ENCODE assay signal across 9 mouse cellular contexts in the genomic region with DNA sequence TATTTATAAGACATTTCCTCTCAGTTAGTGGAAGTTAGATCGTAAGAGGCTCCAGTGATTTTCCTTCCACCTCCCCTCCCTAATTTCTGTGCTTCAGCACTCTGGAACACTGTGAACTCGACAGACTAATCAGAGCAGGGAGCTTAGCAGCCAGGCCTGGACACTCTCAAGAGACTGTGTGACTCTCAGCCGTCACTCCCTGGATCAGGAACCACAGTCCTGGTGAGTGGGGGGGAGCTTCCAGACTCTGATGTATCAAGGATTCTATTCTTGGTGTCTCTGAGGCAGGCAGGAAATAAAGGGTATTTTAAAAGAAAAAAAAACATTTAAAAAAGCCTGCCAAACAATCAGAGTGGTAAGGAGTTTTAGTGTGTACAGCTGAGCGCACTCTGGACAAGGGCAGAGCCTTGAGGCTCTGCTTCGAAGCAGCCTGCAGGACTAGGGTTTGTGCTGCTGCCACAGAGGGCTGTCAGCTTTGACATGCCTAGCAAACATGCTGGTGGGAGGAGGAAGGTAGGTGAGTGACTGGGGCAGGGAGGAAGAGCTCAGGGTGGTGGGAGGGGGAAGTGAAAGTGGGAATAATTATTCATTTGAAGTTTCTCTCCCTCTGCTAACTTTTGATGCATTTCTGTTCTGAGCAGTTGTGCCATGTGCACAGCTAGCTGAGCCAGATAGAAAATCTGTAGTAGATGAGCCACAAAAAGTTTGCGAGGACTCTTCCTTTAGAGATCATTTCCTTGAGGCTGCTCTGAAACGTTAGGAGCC.
A peak's percentile ranks its signal among the peaks of the same experiment; 100 is the strongest.
DNase-seq lines count a peak whose midpoint lies in the region; ATAC-seq and TF ChIP-seq lines count a peak whose summit lies in the region.
"Had no signal": no experiment of that assay in that cellular context is flagged by ENCODE, and none has a peak within 500 bp of the region (broad histone marks: within the 10 kb centered on the region; RNA-seq: fewer than 3 reads in every experiment).

No protein-coding gene starts in this region.

- H3K4me1 ChIP-seq in neural tube, embryonic 15.5 days: no peaks in the 10 kb centered on the region; the same call in 1 of the 2 replicates
- peaks cover 19% of the 10 kb centered on the region for H3K4me1 ChIP-seq in embryonic facial prominence, embryonic 13.5 days
- peaks cover 19% of the 10 kb centered on the region for H3K4me1 ChIP-seq in heart, embryonic 10.5 days
- H3K4me1 ChIP-seq in kidney, embryonic 16.5 days (ENCODE audit: insufficient read depth, low read length): peaks cover 51% of the 10 kb centered on the region
- H3K4me1 ChIP-seq in liver, embryonic 11.5 days (replicated peaks; ENCODE audit: control insufficient read depth, insufficient read depth, low read length): no peaks in the 10 kb centered on the region; the same call in 1 of the 2 replicates

- H3K4me3 ChIP-seq in neural tube, embryonic 15.5 days (replicated peaks): no peak overlapping the region
- H3K4me3 ChIP-seq in embryonic facial prominence, embryonic 13.5 days: no peak overlapping the region
- H3K4me3 ChIP-seq in heart, embryonic 10.5 days: peak overlapping the region; percentile 35; the same call in 1 of the 2 replicates
- H3K4me3 ChIP-seq in kidney, embryonic 16.5 days (ENCODE audit: low read length): peak overlapping the region; percentile 0
- no peak overlapping the region for H3K4me3 ChIP-seq in liver, embryonic 11.5 days (ENCODE audit: low read depth, low read length)
- H3K4me3 ChIP-seq in myocyte: peak overlapping the region; percentile 52

- H3K27ac ChIP-seq in neural tube, embryonic 15.5 days (replicated peaks): 0 out of 2 replicates have a peak overlapping the region, but pooled peaks have one; percentile 23
- peak overlapping the region; percentile 69 for H3K27ac ChIP-seq in embryonic facial prominence, embryonic 13.5 days
- H3K27ac ChIP-seq in heart, embryonic 10.5 days: peak overlapping the region; percentile 88
- peak overlapping the region; percentile 92 for H3K27ac ChIP-seq in kidney, embryonic 16.5 days (ENCODE audit: low read length)
- H3K27ac ChIP-seq in liver, embryonic 11.5 days (ENCODE audit: low read depth, low read length): no peak overlapping the region

- no peak overlapping the region for H3K4me2 ChIP-seq in neural tube, embryonic 15.5 days
- H3K4me2 ChIP-seq in embryonic facial prominence, embryonic 13.5 days: peak overlapping the region; percentile 24
- H3K4me2 ChIP-seq in kidney, embryonic 16.5 days (replicated peaks; ENCODE audit: low read depth, low read length): peak overlapping the region; percentile 37
- H3K4me2 ChIP-seq in liver, embryonic 11.5 days: peak overlapping the region; percentile 20; the same call in 1 of the 2 replicates
- peak overlapping the region; percentile 94 for H3K4me2 ChIP-seq in myocyte (ENCODE audit: low read depth)

- peak overlapping the region; percentile 49 for H3ac ChIP-seq in myocyte (ENCODE audit: control insufficient read depth, insufficient read length)

- no peak for DNase-seq in neural tube, embryonic 10.5 days (ENCODE audit: extremely low spot score, low spot score)
- DNase-seq in heart, embryonic 10.5 days (ENCODE audit: low spot score): peak; percentile 86
- no peak for DNase-seq in liver, embryonic 11.5 days (ENCODE audit: low spot score)

- WGBS in neural tube, embryonic 15.5 days: 46% methylated on average over 7 of the region's 7 CpGs
- WGBS in embryonic facial prominence, embryonic 13.5 days: 19% methylated on average over 7 of the region's 7 CpGs
- WGBS in heart, embryonic 10.5 days: 15% methylated on average over 7 of the region's 7 CpGs
- WGBS in kidney, embryonic 16.5 days: 13% methylated on average over 7 of the region's 7 CpGs
- 23% methylated on average over 7 of the region's 7 CpGs for WGBS in liver, embryonic 11.5 days

- no peak for ATAC-seq in neural tube, embryonic 15.5 days (ENCODE audit: low FRiP score)
- no peak for ATAC-seq in embryonic facial prominence, embryonic 13.5 days (ENCODE audit: insufficient number of reproducible peaks, insufficient read depth, low FRiP score, low TSS enrichment, low read depth)
- ATAC-seq in kidney, embryonic 16.5 days (ENCODE audit: low FRiP score, low TSS enrichment): peak; percentile 81
- peak; percentile 56; the same call in 1 of the 2 replicates for ATAC-seq in liver, embryonic 11.5 days (replicated peaks; ENCODE audit: low FRiP score)
- no peak for ATAC-seq in activated CD4-positive, CD25-positive, alpha-beta regulatory T cell, adult 4 months

- TF ChIP-seq POLR2A in myocyte (IDR thresholded peaks at IDR 0.05; ENCODE audit: insufficient read length, low read depth): no peak

- H3K79me2 ChIP-seq in myocyte (ENCODE audit: control insufficient read depth, insufficient read depth): peaks cover 53% of the 10 kb centered on the region

- no peak overlapping the region for H3K9ac ChIP-seq in neural tube, embryonic 15.5 days (replicated peaks)
- H3K9ac ChIP-seq in embryonic facial prominence, embryonic 13.5 days: peak overlapping the region; percentile 55
- H3K9ac ChIP-seq in kidney, embryonic 16.5 days (replicated peaks; ENCODE audit: low read length): peak overlapping the region; percentile 53
- no peak overlapping the region for H3K9ac ChIP-seq in liver, embryonic 11.5 days (ENCODE audit: low read depth, low read length)

- no peaks in the 10 kb centered on the region for H3K27me3 ChIP-seq in neural tube, embryonic 15.5 days (replicated peaks)
- no peaks in the 10 kb centered on the region for H3K27me3 ChIP-seq in embryonic facial prominence, embryonic 13.5 days
- H3K27me3 ChIP-seq in heart, embryonic 10.5 days (ENCODE audit: insufficient read depth, poor library complexity, severe bottlenecking): no peaks in the 10 kb centered on the region
- H3K27me3 ChIP-seq in kidney, embryonic 16.5 days (ENCODE audit: insufficient read depth, low read length): no peaks in the 10 kb centered on the region
- no peaks in the 10 kb centered on the region for H3K27me3 ChIP-seq in liver, embryonic 11.5 days (replicated peaks; ENCODE audit: control insufficient read depth, insufficient read depth, low read length)
- no peaks in the 10 kb centered on the region for H3K27me3 ChIP-seq in myocyte (ENCODE audit: control insufficient read depth, insufficient read depth, insufficient read length)

- no peaks in the 10 kb centered on the region for H3K36me3 ChIP-seq in neural tube, embryonic 15.5 days
- H3K36me3 ChIP-seq in embryonic facial prominence, embryonic 13.5 days: no peaks in the 10 kb centered on the region
- H3K36me3 ChIP-seq in heart, embryonic 10.5 days: no peaks in the 10 kb centered on the region
- no peaks in the 10 kb centered on the region for H3K36me3 ChIP-seq in kidney, embryonic 16.5 days (ENCODE audit: insufficient read depth, low read length)
- H3K36me3 ChIP-seq in liver, embryonic 11.5 days (ENCODE audit: control insufficient read depth, insufficient read depth, low read length): no peaks in the 10 kb centered on the region
- H3K36me3 ChIP-seq in myocyte (ENCODE audit: control insufficient read depth, insufficient read depth): no peaks in the 10 kb centered on the region
- H3K36me3 ChIP-seq: G1E had no signal

- no peaks in the 10 kb centered on the region for H3K9me3 ChIP-seq in neural tube, embryonic 15.5 days (replicated peaks)
- no peaks in the 10 kb centered on the region for H3K9me3 ChIP-seq in embryonic facial prominence, embryonic 13.5 days
- no peaks in the 10 kb centered on the region for H3K9me3 ChIP-seq in heart, embryonic 10.5 days
- no peaks in the 10 kb centered on the region for H3K9me3 ChIP-seq in kidney, embryonic 16.5 days (ENCODE audit: low read length)
- H3K9me3 ChIP-seq in liver, embryonic 11.5 days (ENCODE audit: control insufficient read depth, low read length): no peaks in the 10 kb centered on the region
- H3K9me3 ChIP-seq: G1E had no signal

TF ChIP-seq in myocyte, 11 proteins besides CTCF, POLR2A, EP300 and RAD21:
- TF ChIP-seq CEBPB (IDR thresholded peaks at IDR 0.05; ENCODE audit: insufficient read depth, poor library complexity, severe bottlenecking): no peak
- TF ChIP-seq MYOG (IDR thresholded peaks at IDR 0.05; ENCODE audit: control insufficient read depth in 1 of 3, insufficient read depth in 1 of 3, insufficient read length in 2 of 3, low read depth in 2 of 3): no peak
- no peak for TF ChIP-seq REST (IDR thresholded peaks at IDR 0.05; ENCODE audit: insufficient read depth, insufficient read length)
- no peak for TF ChIP-seq USF1 (IDR thresholded peaks at IDR 0.05; ENCODE audit: low read depth)
- no peak for TF ChIP-seq POLR2AphosphoS2 (IDR thresholded peaks at IDR 0.05; ENCODE audit: insufficient read length, low read depth)
- TF ChIP-seq MAX (IDR thresholded peaks at IDR 0.05; ENCODE audit: low read depth): no peak
- TF ChIP-seq SRF (IDR thresholded peaks at IDR 0.05; ENCODE audit: control insufficient read depth, insufficient read length, low read depth): no peak
- TF ChIP-seq MYOD1 (IDR thresholded peaks at IDR 0.05; ENCODE audit: control insufficient read depth in 1 of 3, insufficient read length in 2 of 3, low read depth in 2 of 3): no peak
- TF ChIP-seq E2F4 (IDR thresholded peaks at IDR 0.05; ENCODE audit: insufficient read depth): no peak
- no peak for TF ChIP-seq TCF12 (IDR thresholded peaks at IDR 0.05; ENCODE audit: insufficient read depth, poor library complexity, severe bottlenecking)

Comparison
In these comparisons a context has a peak if more than half of its experiments do, and no peak if none do; other contexts are left out.
1. ATAC-seq: peak in kidney, embryonic 16.5 days (single experiment) and liver, embryonic 11.5 days (single experiment); none in neural tube, embryonic 15.5 days (single experiment), embryonic facial prominence, embryonic 13.5 days (single experiment) and activated CD4-positive, CD25-positive, alpha-beta regulatory T cell, adult 4 months (single experiment).
2. H3K4me3 ChIP-seq: peak in heart, embryonic 10.5 days (single experiment), kidney, embryonic 16.5 days (single experiment) and myocyte (single experiment); none in neural tube, embryonic 15.5 days (single experiment), embryonic facial prominence, embryonic 13.5 days (single experiment) and liver, embryonic 11.5 days (single experiment).
3. H3K9ac ChIP-seq: peak in embryonic facial prominence, embryonic 13.5 days (single experiment) and kidney, embryonic 16.5 days (single experiment); none in neural tube, embryonic 15.5 days (single experiment) and liver, embryonic 11.5 days (single experiment).